Mouse (Mus musculus) liver, postnatal 0 days (tissue): ENCODE measurements around the gene Clp1.

Experiments used
- CTCF ChIP-seq: sonication (generic); IDR thresholded peaks from 2 replicates; pipeline ENCODE4 v1.5.1; 2016; ENCODE audit warnings: antibody characterized with exemption, low read depth
- EP300 ChIP-seq: IDR thresholded peaks from 2 replicates; pipeline ENCODE4 v1.6.1; 2016; ENCODE audit warnings: antibody characterized with exemption, low read depth, mild to moderate bottlenecking

GRCm38 (mm10) chr2:84750115-84750514 is 23.0 kb upstream of the Clp1 start:
- TF ChIP-seq EP300 (no peak), CTCF (no peak)
